Mouse (Mus musculus) embryonic facial prominence, embryonic 14.5 days (tissue): ENCODE results near the gene Cdc14b. TPM values are rescaled to one million over a fixed set of nuclear protein-coding genes. Genes with fewer than 3 reads are reported as not detected.

Source experiments
- ATAC-seq: fragments of 200-750 bp; cut with Nextera tagmentation; 2 replicates; pipeline ENCODE4 v1.8.0; 2017; ENCODE audit warnings: low read depth, moderate number of reproducible peaks, moderate TSS enrichment
- DNase-seq: peaks from one replicate; pipeline ENCODE4 v3.0.0-alpha.2; 2015; ENCODE audit warnings: low spot score
- H3K27ac ChIP-seq: fragments of 300-500 bp; sonication (generic); replicated peaks from 2 replicates; pipeline ENCODE4 v1.5.1; 2014; ENCODE audit warnings: low read depth, mild to moderate bottlenecking, low read length, moderate library complexity
- H3K27me3 ChIP-seq: fragments of 300-500 bp; sonication (generic); replicated peaks from 2 replicates; pipeline ENCODE4 v1.6.1; 2014; ENCODE audit warnings: low read length; ENCODE audit not compliant: control insufficient read depth, insufficient read depth
- H3K36me3 ChIP-seq: fragments of 300-500 bp; sonication (generic); 2 replicates; pipeline ENCODE4 v1.6.1; 2014; ENCODE audit warnings: low read length, mixed read lengths; ENCODE audit not compliant: control insufficient read depth, insufficient read depth
- H3K4me1 ChIP-seq: fragments of 300-500 bp; sonication (generic); 2 replicates; pipeline ENCODE4 v1.6.1; 2014; ENCODE audit warnings: antibody characterized with exemption, low read length; ENCODE audit not compliant: control insufficient read depth, insufficient read depth
- H3K4me2 ChIP-seq: fragments of 300-500 bp; sonication (generic); 2 replicates; pipeline ENCODE4 v1.6.1; 2014; ENCODE audit warnings: low read depth, mild to moderate bottlenecking, low read length, moderate library complexity, mixed read lengths
- H3K4me3 ChIP-seq: fragments of 300-500 bp; sonication (generic); 2 replicates; pipeline ENCODE4 v1.5.1; 2014; ENCODE audit warnings: low read depth, mild to moderate bottlenecking, low read length
- H3K9ac ChIP-seq: fragments of 300-500 bp; sonication (generic); 2 replicates; pipeline ENCODE4 v1.6.1; 2014; ENCODE audit warnings: low read depth, mild to moderate bottlenecking, low read length, moderate library complexity, mixed read lengths
- H3K9me3 ChIP-seq: fragments of 300-500 bp; sonication (generic); 2 replicates; pipeline ENCODE4 v1.6.1; 2016; ENCODE audit warnings: low read length; ENCODE audit not compliant: control insufficient read depth
- WGBS: fragments of 180-500 bp; shearing (Covaris S2); extraction: QIAGEN DNeasy Blood & Tissue Kit; methylation state at CpG from one replicate; pipeline ENCODE4 v1.1.7; 2014; 5-methylcytosine and 5-hydroxymethylcytosine counted together
- polyA plus RNA-seq: library from polyadenylated mRNA; unstranded; fragments of >200 nt; fragmentation: Nextera tagmentation; extraction: Ambion mirVana; gene quantifications from 2 replicates; pipeline ENCODE4 v1.2.1, GENCODE M21; 2014

The Cdc14b gene
- polyA plus RNA-seq, 1 experiment from 2014 or later = 14.7 TPM

DNA sequence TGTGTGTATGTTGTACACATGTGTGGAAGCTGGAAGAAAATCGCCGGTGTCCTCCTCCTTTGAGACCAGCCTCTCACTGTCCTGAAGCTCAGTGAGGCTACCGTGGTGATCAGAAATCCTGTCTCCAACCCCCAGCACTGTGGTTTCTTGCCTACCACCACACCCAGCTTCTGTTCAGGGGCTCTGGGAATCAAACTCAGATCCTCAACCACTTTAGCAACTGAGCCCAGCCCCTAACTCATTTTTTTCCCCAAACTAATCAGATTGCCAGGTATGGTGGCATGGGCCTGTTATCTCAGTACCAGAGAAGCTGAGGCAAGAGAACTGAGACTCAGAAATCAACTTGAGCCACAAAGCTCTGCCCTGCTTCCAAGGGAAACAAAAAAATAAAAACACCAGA is 39.3 kb downstream of the Cdc14b start:
- H3K4me2 ChIP-seq = peak overlapping the region; percentile 7; the same call in 1 of the 2 replicates
- WGBS = 31% methylated on average over 3 of the region's 3 CpGs

DNA sequence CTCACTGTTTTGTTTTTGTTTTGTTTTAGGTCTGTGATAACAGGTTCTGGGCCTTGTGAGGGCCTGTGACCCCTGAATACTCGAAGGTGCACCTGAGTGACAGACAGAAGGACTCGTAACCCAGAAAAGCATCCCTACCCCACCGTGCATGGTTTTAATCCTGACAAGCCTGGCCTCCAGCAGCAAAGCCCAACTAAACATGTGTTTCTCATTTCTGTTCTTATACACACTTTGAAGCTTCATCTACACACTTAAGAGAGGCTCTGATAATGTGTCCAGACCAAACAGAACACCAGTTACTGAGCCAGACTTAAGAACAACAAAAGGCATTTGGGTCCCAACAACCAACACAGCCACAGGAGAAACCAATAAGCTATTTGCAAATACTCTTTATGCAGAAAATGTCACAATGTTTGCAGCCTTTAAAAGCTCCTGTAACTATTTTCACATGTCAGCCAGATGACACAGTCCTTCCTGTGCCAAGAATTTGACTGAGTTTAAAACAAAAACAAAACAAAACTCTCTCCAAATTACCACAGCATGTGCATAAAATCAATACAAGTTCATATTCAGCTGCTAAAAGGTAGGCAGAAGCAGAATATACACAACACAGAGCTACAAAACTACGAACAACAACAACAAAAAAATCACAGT is 39.9 kb downstream of the Cdc14b start:
- no peaks in the 10 kb centered on the region for H3K9me3 ChIP-seq
- peak; percentile 84 for DNase-seq
- no peak overlapping the region for H3K4me3 ChIP-seq
- H3K4me1 ChIP-seq = peaks cover 24% of the 10 kb centered on the region
- WGBS = 28% methylated on average over 4 of the region's 4 CpGs
- no peaks in the 10 kb centered on the region for H3K36me3 ChIP-seq
- H3K4me2 ChIP-seq = peak overlapping the region; percentile 7
- ATAC-seq = peak; percentile 62
- no peak overlapping the region for H3K9ac ChIP-seq
- H3K27me3 ChIP-seq = no peaks in the 10 kb centered on the region
- H3K27ac ChIP-seq = peak overlapping the region; percentile 86

More for the DNA sequence above, 39.3 kb downstream of the Cdc14b start:
- no peak for ATAC-seq
- peak overlapping the region; percentile 86 for H3K27ac ChIP-seq
- H3K36me3 ChIP-seq = no peaks in the 10 kb centered on the region
- no peak overlapping the region for H3K4me3 ChIP-seq
- H3K9ac ChIP-seq = no peak overlapping the region
- no peaks in the 10 kb centered on the region for H3K27me3 ChIP-seq
- no peaks in the 10 kb centered on the region for H3K9me3 ChIP-seq
- H3K4me1 ChIP-seq = peaks cover 24% of the 10 kb centered on the region
- no peak for DNase-seq

DNA sequence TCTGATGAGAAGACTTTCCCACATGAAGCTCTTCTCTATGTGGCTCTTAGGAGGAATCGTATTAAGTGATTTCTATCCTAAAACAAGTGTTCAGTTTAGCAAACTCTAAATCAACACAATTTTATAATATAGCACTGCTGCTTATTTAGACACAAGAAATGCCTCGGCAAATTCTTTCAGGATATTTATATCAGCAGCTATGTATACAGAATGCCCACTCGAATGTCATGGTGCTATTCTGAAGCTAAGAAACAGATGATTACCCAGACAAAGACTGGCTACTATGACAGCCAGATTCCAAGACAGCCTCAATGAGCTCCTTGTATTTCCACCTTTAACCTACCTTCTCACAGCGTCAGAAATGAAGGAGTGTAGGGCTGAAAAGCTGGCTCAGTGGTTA is 42.0 kb downstream of the Cdc14b start:
- Histone ChIP-seq H3K4me1 (peaks cover 24% of the 10 kb centered on the region), H3K27ac (no peak overlapping the region), H3K27me3 (no peaks in the 10 kb centered on the region), H3K9ac (no peak overlapping the region), H3K9me3 (no peaks in the 10 kb centered on the region), H3K4me2 (no peak overlapping the region), H3K36me3 (no peaks in the 10 kb centered on the region), H3K4me3 (no peak overlapping the region)
- ATAC-seq = no peak
- no peak for DNase-seq
- 69% methylated on average over 4 of the region's 4 CpGs for WGBS

DNA sequence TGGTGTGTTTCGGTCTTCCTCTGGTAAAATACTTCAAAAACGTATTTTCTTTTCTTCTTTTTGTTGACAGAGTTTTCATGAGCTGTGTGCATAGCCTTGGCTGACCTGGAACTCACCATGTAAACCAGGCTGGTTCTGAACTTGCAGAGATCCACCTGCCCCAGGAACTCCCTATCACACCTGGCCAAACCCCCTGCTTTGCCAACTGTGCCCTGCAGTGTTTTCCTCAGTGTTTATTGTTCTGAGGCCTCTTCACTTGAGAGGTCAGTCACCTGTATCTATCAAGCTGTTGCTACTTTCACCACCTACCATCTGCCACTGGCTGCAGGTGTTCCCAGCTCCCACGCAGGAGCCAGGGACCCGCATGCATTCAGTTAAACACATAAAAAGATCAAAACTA is 48.4 kb downstream of the Cdc14b start:
- DNase-seq (no peak), ATAC-seq (no peak)
- Histone ChIP-seq H3K9me3 (no peaks in the 10 kb centered on the region), H3K4me1 (no peaks in the 10 kb centered on the region), H3K9ac (no peak overlapping the region), H3K36me3 (no peaks in the 10 kb centered on the region), H3K4me3 (no peak overlapping the region), H3K27me3 (no peaks in the 10 kb centered on the region), H3K4me2 (no peak overlapping the region), H3K27ac (no peak overlapping the region)
- 82% methylated on average over 4 of the region's 4 CpGs for WGBS

DNA sequence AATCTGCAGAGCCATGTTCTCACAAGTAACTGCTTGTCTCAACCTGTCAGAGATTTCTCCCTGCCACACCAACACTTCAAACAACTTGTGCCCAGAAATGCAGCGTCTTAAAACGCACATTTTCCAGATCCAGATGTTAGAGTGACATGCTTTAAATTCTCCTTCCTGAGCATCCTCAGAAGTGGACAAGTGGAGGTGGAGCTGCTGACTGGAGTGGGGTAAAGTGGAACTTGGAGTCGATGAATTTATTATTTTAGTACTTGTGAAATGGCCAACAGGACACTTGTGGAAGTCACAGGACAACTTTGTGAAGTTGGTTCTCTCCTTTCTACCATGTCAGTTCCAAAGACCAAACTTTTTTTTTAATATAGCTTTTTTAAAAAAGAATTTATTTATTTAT is 49.4 kb downstream of the Cdc14b start:
- H3K4me1 ChIP-seq = no peaks in the 10 kb centered on the region
- H3K27ac ChIP-seq = no peak overlapping the region
- H3K4me2 ChIP-seq = no peak overlapping the region
- no peak overlapping the region for H3K9ac ChIP-seq
- ATAC-seq = no peak
- H3K27me3 ChIP-seq = no peaks in the 10 kb centered on the region
- 55% methylated on average over 3 of the region's 3 CpGs for WGBS
- no peak overlapping the region for H3K4me3 ChIP-seq
- H3K9me3 ChIP-seq = no peaks in the 10 kb centered on the region
- no peak for DNase-seq
- no peaks in the 10 kb centered on the region for H3K36me3 ChIP-seq

DNA sequence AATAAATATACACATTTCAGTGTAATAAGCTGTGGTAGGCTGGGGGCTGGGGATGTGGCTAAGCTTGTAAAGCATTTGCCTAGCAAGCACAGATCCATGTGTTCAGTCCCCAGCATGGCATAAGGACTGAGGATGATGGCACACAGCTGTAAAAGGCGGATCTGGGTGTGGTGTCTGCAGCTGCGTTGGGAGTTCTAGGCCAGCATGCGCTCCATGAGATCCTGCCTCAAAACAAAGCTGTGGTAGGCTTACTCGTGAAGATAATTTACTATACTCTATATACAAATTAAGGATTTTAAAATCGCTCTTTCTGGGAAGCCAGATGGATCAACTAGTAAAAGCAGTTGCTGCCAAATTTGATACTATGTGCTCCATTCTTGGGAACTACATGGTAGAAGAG is 60.2 kb downstream of the Cdc14b start:
- 96% methylated on average over 5 of the region's 5 CpGs for WGBS
- Histone ChIP-seq H3K36me3 (peaks cover 7% of the 10 kb centered on the region), H3K4me2 (no peak overlapping the region)

DNA sequence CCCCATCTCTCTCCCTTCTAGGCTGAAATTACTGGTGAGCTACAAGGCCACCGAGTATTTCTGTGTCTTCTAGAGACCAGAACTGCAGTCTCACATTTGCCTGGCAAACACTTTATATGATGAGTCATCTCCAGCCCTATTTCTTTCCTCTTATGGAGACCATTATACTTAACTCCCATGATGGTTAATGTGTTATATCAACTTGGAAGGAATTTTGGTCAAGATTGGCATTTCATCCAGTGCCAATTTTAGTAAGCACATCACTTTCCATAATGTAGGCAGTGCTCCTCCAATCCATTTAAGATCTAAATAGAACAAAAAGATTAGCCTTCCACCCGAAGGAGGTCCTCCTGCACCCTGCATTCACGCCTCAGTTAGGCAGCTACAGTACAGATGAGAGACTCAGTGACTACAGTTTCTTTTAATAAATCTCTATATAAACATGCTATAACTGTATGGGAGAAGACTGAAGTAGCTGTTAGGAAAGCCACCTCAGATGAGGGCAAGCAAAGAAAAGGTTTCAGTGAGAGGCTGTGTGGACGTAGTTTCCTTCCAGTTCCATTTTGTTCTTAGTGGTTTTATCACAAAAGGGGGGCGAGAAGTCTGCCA is 63.0 kb downstream of the Cdc14b start:
- Histone ChIP-seq H3K27me3 (no peaks in the 10 kb centered on the region), H3K27ac (no peak overlapping the region), H3K9ac (no peak overlapping the region), H3K9me3 (no peaks in the 10 kb centered on the region), H3K4me2 (no peak overlapping the region), H3K4me3 (no peak overlapping the region), H3K4me1 (no peaks in the 10 kb centered on the region), H3K36me3 (peaks cover 3% of the 10 kb centered on the region; the same call in 1 of the 2 replicates)
- DNase-seq (no peak), ATAC-seq (no peak)
- 85% methylated on average over 5 of the region's 5 CpGs for WGBS

More for the DNA sequence above, 60.2 kb downstream of the Cdc14b start:
- no peaks in the 10 kb centered on the region for H3K9me3 ChIP-seq
- DNase-seq (no peak), ATAC-seq (no peak)
- H3K4me3 ChIP-seq = no peak overlapping the region
- H3K27me3 ChIP-seq = no peaks in the 10 kb centered on the region
- no peaks in the 10 kb centered on the region for H3K4me1 ChIP-seq
- H3K27ac ChIP-seq = no peak overlapping the region
- H3K9ac ChIP-seq = no peak overlapping the region

DNA sequence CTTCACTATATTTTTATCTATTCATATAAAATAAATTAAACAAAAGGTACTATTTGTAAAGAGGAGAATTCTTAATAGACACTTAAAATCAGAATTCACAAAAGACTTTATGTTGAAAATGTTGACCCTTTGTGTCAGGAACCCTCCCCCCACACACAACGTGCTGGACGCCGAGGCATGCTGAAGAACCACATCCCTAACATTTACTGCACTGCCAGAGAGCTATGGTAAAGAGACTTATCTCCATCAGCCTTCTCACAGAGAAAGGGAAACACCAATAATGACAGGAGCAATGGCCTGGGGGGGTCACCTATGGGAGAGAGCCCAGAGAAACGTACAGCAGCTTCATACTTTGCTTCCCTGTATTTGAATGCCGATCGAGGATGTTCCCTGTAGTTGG is 66.9 kb downstream of the Cdc14b start:
- H3K27me3 ChIP-seq = no peaks in the 10 kb centered on the region
- no peaks in the 10 kb centered on the region for H3K9me3 ChIP-seq
- ATAC-seq (no peak), DNase-seq (no peak)
- H3K4me1 ChIP-seq = no peaks in the 10 kb centered on the region
- H3K4me2 ChIP-seq = no peak overlapping the region
- no peaks in the 10 kb centered on the region for H3K36me3 ChIP-seq
- 85% methylated on average over 6 of the region's 6 CpGs for WGBS
- no peak overlapping the region for H3K27ac ChIP-seq
- H3K4me3 ChIP-seq = no peak overlapping the region
- H3K9ac ChIP-seq = no peak overlapping the region

DNA sequence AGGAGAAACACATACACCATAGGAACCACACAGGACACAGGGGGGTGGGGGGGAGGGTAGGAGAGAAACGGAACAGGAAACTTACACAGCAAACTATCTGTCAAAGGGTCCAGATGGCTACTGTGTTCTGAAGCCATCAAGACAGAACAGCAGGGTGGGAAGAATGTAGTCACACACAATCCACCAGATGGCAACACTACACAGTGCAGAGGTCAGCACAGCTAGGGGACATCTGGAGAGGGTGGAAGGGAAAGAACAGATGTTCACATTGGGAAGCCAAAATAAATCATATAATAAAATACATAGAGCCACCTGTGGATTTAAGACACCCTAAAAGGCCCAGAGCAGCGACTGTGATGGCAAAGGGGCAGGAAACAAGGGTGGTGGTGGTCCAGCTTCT is 69.9 kb downstream of the Cdc14b start:
- DNase-seq = peak; percentile 39

More for the DNA sequence above, 69.9 kb downstream of the Cdc14b start:
- Histone ChIP-seq H3K4me2 (no peak overlapping the region), H3K9ac (no peak overlapping the region), H3K27ac (no peak overlapping the region), H3K4me1 (no peaks in the 10 kb centered on the region), H3K9me3 (no peaks in the 10 kb centered on the region), H3K4me3 (no peak overlapping the region), H3K36me3 (peaks cover 11% of the 10 kb centered on the region; the same call in 1 of the 2 replicates), H3K27me3 (no peaks in the 10 kb centered on the region)
- 37% methylated on average over 2 of the region's 2 CpGs for WGBS
- peak; percentile 74; the same call in 1 of the 2 replicates for ATAC-seq
